Mouse (Mus musculus) ES-Bruce4 (cell line): Measurements from ENCODE around the gene Card10.

Source experiments
- CTCF ChIP-seq: IDR thresholded peaks from one replicate; pipeline ENCODE4 v1.8.1; 2011; ENCODE audit warnings: low read depth, low read length
- POLR2A ChIP-seq: IDR thresholded peaks from one replicate; pipeline ENCODE4 v1.8.1; 2011; ENCODE audit warnings: low read length; ENCODE audit not compliant: insufficient read depth

DNA sequence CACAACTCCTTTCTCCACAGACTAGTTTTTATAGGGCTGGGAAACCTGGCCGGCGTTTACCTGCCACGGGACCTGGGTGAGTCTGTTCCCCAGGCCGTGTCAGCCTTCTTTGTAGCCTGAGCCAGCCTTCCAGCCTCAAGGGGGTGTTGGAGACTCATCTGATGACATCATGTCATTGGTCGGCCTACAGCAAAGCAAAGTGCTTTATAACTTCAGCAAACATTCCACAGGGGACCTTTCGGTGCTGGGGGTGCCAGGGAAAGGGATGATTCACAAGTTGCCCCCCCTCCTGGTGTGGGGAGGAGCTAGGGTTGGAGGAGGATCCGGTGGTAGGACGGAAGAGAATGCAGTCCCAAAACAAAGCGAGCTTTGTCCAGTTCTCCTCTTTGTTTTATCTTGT is 41.9 kb upstream of the Card10 start:
- TF ChIP-seq CTCF (no peak), POLR2A (no peak)
